Mouse (Mus musculus) mesoderm, embryonic 11.5 days (tissue): Measurements from ENCODE around the gene Ece2.
"Not testable (repeated sequence)": the region's sequence is repeated elsewhere in the genome, so short reads cannot be mapped to it uniquely, and the experiment has no call there.

ENCODE experiments used
- DNase-seq: peaks from one replicate; pipeline ENCODE4 v3.0.0-alpha.2; 2012; ENCODE audit warnings: low read depth, low spot score

Gene Ece2

GRCm38 (mm10) chr16:20621991-20622685, 7.5 kb upstream of the Ece2 start:
- DNase-seq, result peak; percentile 73

- DNase-seq, result no peak
Observed at GRCm38 (mm10) chr16:20623211-20623610, 6.4 kb upstream of the Ece2 start.

- DNase-seq, result no peak
Observed at GRCm38 (mm10) chr16:20628871-20629391, 697 bp upstream of the Ece2 start.

DNA sequence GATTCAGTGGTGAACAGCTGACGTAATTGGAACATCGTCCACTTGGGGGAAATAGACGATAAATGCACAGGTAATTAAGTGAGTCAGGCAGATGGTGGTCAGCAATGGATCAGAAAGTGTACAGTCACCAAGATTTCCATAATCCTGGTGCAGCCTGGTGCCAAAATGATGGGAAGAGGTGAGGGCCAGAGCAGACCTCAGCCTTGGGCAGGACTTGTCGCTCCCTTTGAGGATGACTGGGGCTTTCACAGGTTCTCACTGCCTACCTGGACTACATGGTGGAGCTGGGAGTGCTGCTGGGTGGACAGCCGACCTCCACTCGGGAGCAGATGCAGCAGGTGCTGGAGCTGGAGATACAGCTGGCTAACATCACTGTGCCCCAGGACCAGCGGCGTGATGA, 7.8 kb downstream of the Ece2 start:
- no peak for DNase-seq

- DNase-seq, result no peak
Observed at GRCm38 (mm10) chr16:20638367-20638766, 8.7 kb downstream of the Ece2 start.

GRCm38 (mm10) chr16:20642161-20642560, 12.5 kb downstream of the Ece2 start:
- peak; percentile 61 for DNase-seq

DNA sequence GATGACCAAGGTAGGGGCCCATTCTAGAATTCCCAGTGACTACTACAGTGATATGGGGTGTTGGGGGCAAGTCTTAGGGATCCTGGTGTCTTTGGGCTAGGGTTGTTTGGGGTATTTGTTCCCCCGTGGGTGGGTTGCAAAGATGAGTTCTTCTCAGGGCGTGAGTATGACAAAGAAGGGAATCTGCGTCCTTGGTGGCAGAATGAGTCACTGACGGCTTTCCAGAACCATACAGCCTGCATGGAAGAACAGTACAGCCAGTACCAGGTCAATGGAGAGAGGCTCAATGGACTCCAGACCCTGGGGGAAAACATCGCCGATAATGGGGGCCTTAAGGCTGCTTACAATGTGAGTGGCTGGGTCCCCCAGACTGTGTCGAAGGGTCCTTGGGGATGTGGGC, 14.3 kb downstream of the Ece2 start:
- DNase-seq, result no peak

GRCm38 (mm10) chr16:20651076-20651946, 21.7 kb downstream of the Ece2 start, which contains the start of gene Psmd2:
Gene Psmd2 (plus strand): TSS chr16:20651652.
- DNase-seq, result peak; percentile 95

DNA sequence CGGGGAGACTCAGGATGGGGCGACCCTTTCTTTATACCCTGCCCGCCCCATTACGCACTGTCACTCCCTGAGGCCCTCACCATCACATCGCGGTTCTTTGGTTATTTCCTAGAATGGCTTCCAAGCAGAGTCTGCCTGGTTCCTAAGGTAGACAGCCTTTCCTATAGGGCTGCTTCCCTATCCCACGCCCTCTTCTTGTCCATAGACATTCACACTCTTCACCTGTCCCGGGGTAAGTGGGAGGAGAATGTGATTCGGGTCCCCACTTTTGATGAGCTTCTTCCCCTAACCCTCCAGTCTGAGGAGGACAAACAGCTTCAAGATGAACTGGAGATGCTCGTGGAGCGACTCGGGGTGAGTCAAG, 22.3 kb downstream of the Ece2 start:
- DNase-seq, result no peak

- no peak for DNase-seq
Observed at GRCm38 (mm10) chr16:20653315-20653714, 23.7 kb downstream of the Ece2 start.

DNA sequence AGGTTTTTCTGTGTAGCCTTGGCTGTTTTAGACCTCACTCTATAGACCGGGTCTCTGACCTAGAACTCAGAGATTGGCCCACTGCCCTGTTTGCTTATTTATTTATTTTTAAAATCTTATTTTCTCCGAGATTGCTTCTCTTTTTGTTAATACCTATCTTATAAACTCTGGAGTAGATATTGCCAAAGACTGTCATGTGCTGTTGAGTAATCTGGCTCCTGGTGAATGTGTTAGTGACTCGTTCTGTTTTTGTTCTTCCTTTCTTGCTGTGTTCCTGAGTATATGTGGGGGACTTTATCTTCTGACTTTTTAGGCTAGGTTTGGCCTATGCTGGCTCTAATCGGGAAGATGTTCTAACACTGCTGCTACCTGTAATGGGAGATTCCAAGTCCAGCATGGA, 28.0 kb downstream of the Ece2 start:
- DNase-seq, result no peak

DNA sequence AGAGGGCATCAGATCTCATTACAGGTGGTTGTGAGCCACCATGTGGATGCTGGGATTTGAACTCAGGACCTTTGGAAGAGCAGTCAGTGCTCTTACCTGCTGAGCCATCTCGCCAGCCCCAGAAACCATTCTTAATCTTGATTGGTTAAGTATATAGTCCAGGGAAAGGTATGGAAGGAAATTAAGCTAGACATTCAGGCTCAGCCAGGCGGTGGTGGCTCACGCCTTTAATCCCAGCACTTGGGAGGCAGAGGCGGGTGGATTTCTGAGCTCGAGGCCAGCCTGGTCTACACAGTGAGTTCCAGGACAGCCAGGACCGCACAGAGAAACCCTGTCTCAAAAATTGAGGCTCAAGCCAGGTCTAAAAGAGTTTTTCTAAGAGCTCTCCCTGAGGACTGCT, 38.4 kb downstream of the Ece2 start, which contains the start of gene Eif4g1:
Gene Eif4g1, plus strand, starts transcription at position 301 of the 400 bp plus-strand sequence.
- not testable (repeated sequence) for DNase-seq

GRCm38 (mm10) chr16:20670291-20670690, 40.7 kb downstream of the Ece2 start:
- DNase-seq, result no peak

DNA sequence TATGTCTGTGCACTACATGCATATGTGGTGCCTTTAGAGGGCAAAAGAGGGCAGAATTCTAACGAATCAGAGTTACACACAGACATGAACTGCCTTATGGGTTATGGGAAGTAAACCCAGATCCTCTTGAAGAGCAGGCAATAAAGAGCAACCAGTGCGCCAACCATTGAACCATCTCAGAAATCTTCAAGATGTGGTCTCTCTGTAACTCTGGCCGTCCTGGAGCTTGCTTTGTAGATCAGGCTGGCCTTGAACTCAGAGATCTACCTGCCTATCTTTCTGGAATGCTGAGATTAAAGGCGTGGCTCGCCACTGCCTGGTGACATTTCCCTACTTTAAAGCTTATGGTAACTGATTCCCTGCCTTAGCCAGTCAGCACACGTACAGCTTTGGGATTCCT, 42.3 kb downstream of the Ece2 start:
- no peak for DNase-seq

DNA sequence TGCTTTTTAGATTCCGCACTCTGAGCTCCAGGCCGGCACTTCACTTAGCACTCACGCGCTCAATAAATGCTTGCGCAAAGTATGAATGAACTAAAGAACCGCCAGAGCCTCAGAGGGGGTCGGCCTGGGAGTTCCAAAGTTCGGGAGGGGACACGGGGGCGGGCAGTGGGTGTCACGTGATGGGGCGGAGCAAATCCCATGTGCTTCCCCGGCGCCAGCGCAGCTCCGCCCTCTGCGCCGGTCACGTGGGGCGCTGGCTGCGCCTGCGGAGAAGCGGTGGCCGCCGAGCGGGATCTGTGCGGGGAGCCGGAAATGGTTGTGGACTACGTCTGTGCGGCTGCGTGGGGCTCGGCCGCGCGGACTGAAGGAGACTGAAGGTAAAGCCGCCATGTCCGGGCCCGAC, 42.9 kb downstream of the Ece2 start:
- DNase-seq, result peak; percentile 97

- DNase-seq, result no peak
Observed at GRCm38 (mm10) chr16:20672965-20673705, 43.5 kb downstream of the Ece2 start.

- no peak for DNase-seq
Observed at GRCm38 (mm10) chr16:20673706-20674303, 44.2 kb downstream of the Ece2 start.

DNA sequence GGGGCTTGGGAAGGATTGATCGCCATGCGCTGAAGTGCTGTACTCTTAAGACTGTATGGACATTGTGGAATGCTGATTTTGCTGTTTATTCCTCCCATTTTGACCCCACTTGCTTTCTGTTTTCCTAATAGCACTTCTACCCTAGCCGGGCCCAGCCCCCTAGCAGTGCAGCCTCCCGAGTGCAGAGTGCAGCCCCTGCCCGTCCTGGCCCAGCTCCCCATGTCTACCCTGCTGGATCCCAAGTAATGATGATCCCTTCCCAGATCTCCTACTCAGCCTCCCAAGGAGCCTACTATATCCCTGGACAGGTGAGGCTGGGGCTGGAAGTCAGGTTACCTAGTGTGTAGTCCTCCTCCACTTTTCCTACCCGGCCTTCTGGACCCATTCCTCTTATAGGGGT, 45.6 kb downstream of the Ece2 start:
- no peak for DNase-seq

- DNase-seq, result no peak
Observed at GRCm38 (mm10) chr16:20676702-20677101, 47.1 kb downstream of the Ece2 start.

- DNase-seq, result no peak
Observed at GRCm38 (mm10) chr16:20677380-20677779, 47.8 kb downstream of the Ece2 start.

DNA sequence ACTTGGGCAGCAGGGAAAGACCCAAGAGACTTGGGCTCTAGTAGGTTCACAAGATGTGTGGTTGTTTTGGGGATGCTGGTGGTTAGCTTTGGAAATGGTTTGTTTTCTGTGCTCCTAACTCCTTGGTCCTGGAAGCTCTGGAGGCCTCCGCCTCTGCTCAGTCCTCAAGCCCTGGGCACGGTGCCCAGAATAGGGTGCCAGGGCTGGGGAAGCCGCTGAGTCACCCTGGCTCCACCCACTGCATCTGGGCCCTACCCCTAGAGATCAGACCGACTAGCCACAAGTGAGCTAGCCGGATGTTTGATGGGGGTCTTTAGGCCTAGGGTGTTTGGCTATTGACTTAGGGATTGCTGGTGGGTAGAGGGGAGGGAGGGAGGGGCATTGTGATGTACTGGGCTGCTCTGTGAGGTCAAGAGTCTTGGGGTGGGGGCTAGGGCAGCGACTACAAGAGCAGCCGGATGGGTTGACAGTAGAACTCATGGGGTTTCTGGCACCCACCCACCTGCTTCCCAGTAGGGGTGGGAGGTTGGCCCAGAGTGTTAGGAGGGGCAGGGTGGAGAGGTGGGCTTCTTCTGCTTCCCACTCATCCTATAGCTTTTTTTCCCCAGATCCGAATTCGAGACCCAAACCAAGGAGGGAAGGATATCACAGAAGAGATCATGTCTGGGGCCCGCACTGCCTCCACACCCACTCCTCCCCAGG, 48.5 kb downstream of the Ece2 start:
- DNase-seq, result no peak
